Mouse (Mus musculus) midbrain, postnatal 0 days (tissue): ENCODE data around the gene Tma7. TPM values are rescaled to one million over a fixed set of nuclear protein-coding genes. Genes with fewer than 3 reads are reported as not detected.

ENCODE experiments used
- ATAC-seq: fragments of 200-750 bp; cut with Nextera tagmentation; 2 replicates; pipeline ENCODE4 v1.8.0; 2017; ENCODE audit warnings: moderate number of reproducible peaks, mild to moderate bottlenecking, moderate TSS enrichment, moderate library complexity; ENCODE audit not compliant: low FRiP score
- DNase-seq: peaks from one replicate; pipeline ENCODE4 v3.0.0-alpha.2; 2015; ENCODE audit warnings: low spot score
- H3K27ac ChIP-seq: fragments of 300-500 bp; sonication (generic); 2 replicates; pipeline ENCODE4 v1.5.1; 2014; ENCODE audit warnings: low read depth, mild to moderate bottlenecking, low read length, mixed read lengths
- H3K27me3 ChIP-seq: fragments of 300-500 bp; sonication (generic); 2 replicates; pipeline ENCODE4 v1.6.1; 2014; ENCODE audit warnings: low read length, control low read depth, mixed read lengths; ENCODE audit not compliant: insufficient read depth
- H3K36me3 ChIP-seq: fragments of 300-500 bp; sonication (generic); 2 replicates; pipeline ENCODE4 v1.6.1; 2014; ENCODE audit warnings: low read length, control low read depth, mixed read lengths; ENCODE audit not compliant: insufficient read depth
- H3K4me1 ChIP-seq: fragments of 300-500 bp; sonication (generic); 2 replicates; pipeline ENCODE4 v1.6.1; 2014; ENCODE audit warnings: mild to moderate bottlenecking, control low read depth, antibody characterized with exemption, low read length, mixed read lengths; ENCODE audit not compliant: insufficient read depth
- H3K4me2 ChIP-seq: fragments of 300-500 bp; sonication (generic); 2 replicates; pipeline ENCODE4 v1.6.1; 2014; ENCODE audit warnings: low read depth, mild to moderate bottlenecking, low read length, mixed read lengths; ENCODE audit not compliant: poor library complexity, severe bottlenecking
- H3K4me3 ChIP-seq: fragments of 300-500 bp; sonication (generic); 2 replicates; pipeline ENCODE4 v1.5.1; 2014; ENCODE audit warnings: low read depth, mild to moderate bottlenecking, low read length, moderate library complexity
- H3K9ac ChIP-seq: fragments of 300-500 bp; sonication (generic); replicated peaks from 2 replicates; pipeline ENCODE4 v1.6.1; 2014; ENCODE audit warnings: mild to moderate bottlenecking, low read length, moderate library complexity, mixed read lengths; ENCODE audit not compliant: poor library complexity, severe bottlenecking
- H3K9me3 ChIP-seq: fragments of 300-500 bp; sonication (generic); 2 replicates; pipeline ENCODE4 v1.6.1; 2016; ENCODE audit warnings: low read length, control low read depth
- CTCF ChIP-seq: IDR thresholded peaks from 2 replicates; pipeline ENCODE4 v1.5.1; 2016; ENCODE audit warnings: antibody characterized with exemption, mild to moderate bottlenecking
- WGBS: fragments of 180-500 bp; shearing (Covaris S2); extraction: QIAGEN DNeasy Blood & Tissue Kit; methylation state at CpG from one replicate; pipeline ENCODE4 v1.1.7; 2014; 5-methylcytosine and 5-hydroxymethylcytosine counted together
- polyA plus RNA-seq: library from polyadenylated mRNA; unstranded; fragments of >200 nt; fragmentation: Nextera tagmentation; extraction: Ambion mirVana; gene quantifications from 2 replicates; pipeline ENCODE4 v1.2.1, GENCODE M21; 2015
- total RNA-seq: library from RNA; depleted of rRNA; stranded (reverse); fragments of >200 nt; gene quantifications from 2 replicates; pipeline ENCODE4 v1.2.3, GENCODE M21; 2014

Gene Tma7
- total and polyA plus RNA-seq, 2 experiments from 2014 or later = 129 to 825 TPM

GRCm38 (mm10) chr9:109052490-109053260, 29.7 kb downstream of the Tma7 start:
- Histone ChIP-seq H3K4me1 (peaks cover 6% of the 10 kb centered on the region), H3K9ac (no peak overlapping the region), H3K9me3 (no peaks in the 10 kb centered on the region), H3K36me3 (peaks cover 8% of the 10 kb centered on the region), H3K27ac (no peak overlapping the region), H3K4me2 (no peak overlapping the region), H3K27me3 (no peaks in the 10 kb centered on the region), H3K4me3 (no peak overlapping the region)
- DNase-seq = no peak
- ATAC-seq = no peak
- 88% methylated on average over 9 of the region's 9 CpGs for WGBS
- no peak for TF ChIP-seq CTCF

- WGBS = 94% methylated on average over 10 of the region's 10 CpGs
- Histone ChIP-seq H3K27me3 (no peaks in the 10 kb centered on the region), H3K9me3 (no peaks in the 10 kb centered on the region), H3K9ac (no peak overlapping the region), H3K27ac (no peak overlapping the region), H3K4me3 (no peak overlapping the region), H3K4me2 (no peak overlapping the region), H3K4me1 (peaks cover 6% of the 10 kb centered on the region), H3K36me3 (0 out of 2 replicates have a peak, but pooled peaks cover 4% of the 10 kb centered on the region)
- DNase-seq (no peak), ATAC-seq (no peak)
- no peak for TF ChIP-seq CTCF
Observed at GRCm38 (mm10) chr9:109051651-109052489, 30.5 kb downstream of the Tma7 start.

GRCm38 (mm10) chr9:109051011-109051501, 31.3 kb downstream of the Tma7 start:
- Histone ChIP-seq H3K9ac (no peak overlapping the region), H3K9me3 (no peaks in the 10 kb centered on the region), H3K36me3 (no peaks in the 10 kb centered on the region), H3K4me1 (peaks cover 6% of the 10 kb centered on the region), H3K4me2 (no peak overlapping the region), H3K27me3 (no peaks in the 10 kb centered on the region), H3K4me3 (no peak overlapping the region), H3K27ac (no peak overlapping the region)
- TF ChIP-seq CTCF = no peak
- DNase-seq (no peak), ATAC-seq (no peak)
- WGBS = 92% methylated on average over 13 of the region's 13 CpGs

- Histone ChIP-seq H3K4me3 (no peak overlapping the region), H3K4me1 (peaks cover 6% of the 10 kb centered on the region), H3K9me3 (no peaks in the 10 kb centered on the region), H3K9ac (no peak overlapping the region), H3K27ac (no peak overlapping the region), H3K4me2 (no peak overlapping the region), H3K27me3 (no peaks in the 10 kb centered on the region), H3K36me3 (no peaks in the 10 kb centered on the region)
- DNase-seq (no peak), ATAC-seq (no peak)
- WGBS = 85% methylated on average over 3 of the region's 3 CpGs
- TF ChIP-seq CTCF = no peak
Observed at GRCm38 (mm10) chr9:109050674-109050997, 31.8 kb downstream of the Tma7 start.

- ATAC-seq = no peak
- Histone ChIP-seq H3K36me3 (no peaks in the 10 kb centered on the region), H3K9ac (no peak overlapping the region), H3K9me3 (no peaks in the 10 kb centered on the region), H3K27me3 (no peaks in the 10 kb centered on the region), H3K4me1 (peaks cover 1% of the 10 kb centered on the region), H3K4me3 (no peak overlapping the region), H3K27ac (no peak overlapping the region), H3K4me2 (no peak overlapping the region)
- 80% methylated on average over 9 of the region's 9 CpGs for WGBS
- no peak for DNase-seq
- TF ChIP-seq CTCF = no peak
Observed at GRCm38 (mm10) chr9:109049996-109050673, 32.3 kb downstream of the Tma7 start.
